Mouse (Mus musculus) olfactory bulb, adult 2 months (tissue): ENCODE data around the gene Aanat.

ENCODE experiments used
- CTCF ChIP-seq: fragments of 200-500 bp; IDR thresholded peaks from 2 replicates; pipeline ENCODE4 v1.5.1; 2012; ENCODE audit warnings: low read depth, mild to moderate bottlenecking, low read length, moderate library complexity; ENCODE audit not compliant: insufficient read depth
- POLR2A ChIP-seq: fragments of 200-500 bp; IDR thresholded peaks from 2 replicates; pipeline ENCODE4 v1.6.1; 2012; ENCODE audit warnings: mild to moderate bottlenecking, low read depth, low read length, moderate library complexity; ENCODE audit not compliant: insufficient read depth

DNA sequence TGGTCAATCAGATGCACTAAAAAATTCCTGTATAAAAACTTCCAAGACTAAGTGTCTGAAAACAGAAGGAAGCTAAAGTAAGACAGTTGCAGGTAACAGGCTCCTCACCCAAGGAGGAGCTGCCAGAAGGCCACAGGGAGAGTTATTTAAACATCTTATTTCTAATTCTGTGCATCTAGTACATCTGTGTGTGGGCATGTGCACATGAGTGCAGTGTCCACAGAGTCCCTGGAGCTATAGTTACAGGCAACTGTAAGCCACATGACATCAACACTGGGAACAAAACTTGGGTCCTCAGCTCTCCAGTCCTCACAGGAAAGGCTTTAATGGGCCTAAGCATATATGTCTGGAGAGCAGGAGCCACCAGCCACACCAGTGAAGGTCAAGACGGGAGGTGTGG lies 34.0 kb upstream of the Aanat start:
- TF ChIP-seq POLR2A (no peak), CTCF (no peak)
